Mouse (Mus musculus): Measurements from ENCODE around the gene Scel.
A peak's percentile ranks its signal among the peaks of the same experiment; 100 is the strongest.

Scel gene

GRCm38 (mm10) chr14:103537355-103538056 is 24.4 kb downstream of the Scel start:
- Histone ChIP-seq H3K27me3 (ENCODE audit: control insufficient read depth, insufficient read depth, low read length, poor library complexity, severe bottlenecking) (no peaks in the 10 kb centered on the region), H3K36me3 (ENCODE audit: control insufficient read depth, insufficient read depth, low read length, poor library complexity, severe bottlenecking) (no peaks in the 10 kb centered on the region)
- DNase-seq (ENCODE audit: low read depth, low spot score), result peak; percentile 74

- no peaks in the 10 kb centered on the region for H3K27me3 ChIP-seq (ENCODE audit: control insufficient read depth, insufficient read depth, low read length, poor library complexity, severe bottlenecking)
- no peaks in the 10 kb centered on the region for H3K36me3 ChIP-seq (ENCODE audit: control insufficient read depth, insufficient read depth, low read length, poor library complexity, severe bottlenecking)
- DNase-seq (ENCODE audit: low read depth, low spot score), result peak; percentile 46
These were observed 26.7 kb downstream of the Scel start for GRCm38 (mm10) chr14:103539796-103540195.

GRCm38 (mm10) chr14:103541679-103542078 is 28.5 kb downstream of the Scel start:
- H3K36me3 ChIP-seq (ENCODE audit: control insufficient read depth, insufficient read depth, low read length, poor library complexity, severe bottlenecking), result no peaks in the 10 kb centered on the region
- H3K27me3 ChIP-seq (ENCODE audit: control insufficient read depth, insufficient read depth, low read length, poor library complexity, severe bottlenecking), result no peaks in the 10 kb centered on the region
- no peak for DNase-seq (ENCODE audit: low read depth, low spot score)

- Histone ChIP-seq H3K27me3 (ENCODE audit: control insufficient read depth, insufficient read depth, low read length, poor library complexity, severe bottlenecking) (no peaks in the 10 kb centered on the region), H3K36me3 (ENCODE audit: control insufficient read depth, insufficient read depth, low read length, poor library complexity, severe bottlenecking) (no peaks in the 10 kb centered on the region)
- no peak for DNase-seq (ENCODE audit: low read depth, low spot score)
These were observed 30.4 kb downstream of the Scel start for GRCm38 (mm10) chr14:103543304-103544079.

- Histone ChIP-seq H3K27me3 (ENCODE audit: control insufficient read depth, insufficient read depth, low read length, poor library complexity, severe bottlenecking) (no peaks in the 10 kb centered on the region), H3K36me3 (ENCODE audit: control insufficient read depth, insufficient read depth, low read length, poor library complexity, severe bottlenecking) (no peaks in the 10 kb centered on the region)
- DNase-seq (ENCODE audit: low read depth, low spot score), result no peak
These were observed 32.6 kb downstream of the Scel start for GRCm38 (mm10) chr14:103545734-103546133.

GRCm38 (mm10) chr14:103546246-103546645 is 33.1 kb downstream of the Scel start:
- no peaks in the 10 kb centered on the region for H3K27me3 ChIP-seq (ENCODE audit: control insufficient read depth, insufficient read depth, low read length, poor library complexity, severe bottlenecking)
- no peaks in the 10 kb centered on the region for H3K36me3 ChIP-seq (ENCODE audit: control insufficient read depth, insufficient read depth, low read length, poor library complexity, severe bottlenecking)
- no peak for DNase-seq (ENCODE audit: low read depth, low spot score)

GRCm38 (mm10) chr14:103548220-103548619 is 35.1 kb downstream of the Scel start:
- H3K27me3 ChIP-seq (ENCODE audit: control insufficient read depth, insufficient read depth, low read length, poor library complexity, severe bottlenecking), result no peaks in the 10 kb centered on the region
- no peaks in the 10 kb centered on the region for H3K36me3 ChIP-seq (ENCODE audit: control insufficient read depth, insufficient read depth, low read length, poor library complexity, severe bottlenecking)
- no peak for DNase-seq (ENCODE audit: low read depth, low spot score)

GRCm38 (mm10) chr14:103550480-103550879 is 37.3 kb downstream of the Scel start:
- Histone ChIP-seq H3K36me3 (ENCODE audit: control insufficient read depth, insufficient read depth, low read length, poor library complexity, severe bottlenecking) (no peaks in the 10 kb centered on the region), H3K27me3 (ENCODE audit: control insufficient read depth, insufficient read depth, low read length, poor library complexity, severe bottlenecking) (no peaks in the 10 kb centered on the region)
- DNase-seq (ENCODE audit: low read depth, low spot score), result peak; percentile 86

- H3K27me3 ChIP-seq (ENCODE audit: control insufficient read depth, insufficient read depth, low read length, poor library complexity, severe bottlenecking), result no peaks in the 10 kb centered on the region
- no peaks in the 10 kb centered on the region for H3K36me3 ChIP-seq (ENCODE audit: control insufficient read depth, insufficient read depth, low read length, poor library complexity, severe bottlenecking)
- no peak for DNase-seq (ENCODE audit: low read depth, low spot score)
These were observed 37.8 kb downstream of the Scel start for GRCm38 (mm10) chr14:103550921-103551320.

GRCm38 (mm10) chr14:103551921-103552320 is 38.8 kb downstream of the Scel start:
- Histone ChIP-seq H3K27me3 (ENCODE audit: control insufficient read depth, insufficient read depth, low read length, poor library complexity, severe bottlenecking) (no peaks in the 10 kb centered on the region), H3K36me3 (ENCODE audit: control insufficient read depth, insufficient read depth, low read length, poor library complexity, severe bottlenecking) (no peaks in the 10 kb centered on the region)
- DNase-seq (ENCODE audit: low read depth, low spot score), result no peak

- no peaks in the 10 kb centered on the region for H3K36me3 ChIP-seq (ENCODE audit: control insufficient read depth, insufficient read depth, low read length, poor library complexity, severe bottlenecking)
- no peaks in the 10 kb centered on the region for H3K27me3 ChIP-seq (ENCODE audit: control insufficient read depth, insufficient read depth, low read length, poor library complexity, severe bottlenecking)
- DNase-seq (ENCODE audit: low read depth, low spot score), result no peak
These were observed 39.2 kb downstream of the Scel start for GRCm38 (mm10) chr14:103552379-103552778.

- H3K27me3 ChIP-seq (ENCODE audit: control insufficient read depth, insufficient read depth, low read length, poor library complexity, severe bottlenecking), result no peaks in the 10 kb centered on the region; the same call in 1 of the 2 replicates
- DNase-seq (ENCODE audit: low read depth, low spot score), result no peak
- no peaks in the 10 kb centered on the region for H3K36me3 ChIP-seq (ENCODE audit: control insufficient read depth, insufficient read depth, low read length, poor library complexity, severe bottlenecking)
These were observed 43.5 kb downstream of the Scel start for GRCm38 (mm10) chr14:103556609-103557008.

- no peaks in the 10 kb centered on the region; the same call in 1 of the 2 replicates for H3K27me3 ChIP-seq (ENCODE audit: control insufficient read depth, insufficient read depth, low read length, poor library complexity, severe bottlenecking)
- DNase-seq (ENCODE audit: low read depth, low spot score), result no peak
These were observed 48.4 kb downstream of the Scel start for GRCm38 (mm10) chr14:103561383-103562096.

GRCm38 (mm10) chr14:103567957-103568356 is 54.8 kb downstream of the Scel start:
- H3K27me3 ChIP-seq (ENCODE audit: control insufficient read depth, insufficient read depth, low read length, poor library complexity, severe bottlenecking), result no peaks in the 10 kb centered on the region
- no peaks in the 10 kb centered on the region for H3K36me3 ChIP-seq (ENCODE audit: control insufficient read depth, insufficient read depth, low read length, poor library complexity, severe bottlenecking)
- DNase-seq (ENCODE audit: low read depth, low spot score), result no peak

More at GRCm38 (mm10) chr14:103561383-103562096, 48.4 kb downstream of the Scel start:
- no peaks in the 10 kb centered on the region for H3K36me3 ChIP-seq (ENCODE audit: control insufficient read depth, insufficient read depth, low read length, poor library complexity, severe bottlenecking)

GRCm38 (mm10) chr14:103568433-103568832 is 55.3 kb downstream of the Scel start:
- Histone ChIP-seq H3K36me3 (ENCODE audit: control insufficient read depth, insufficient read depth, low read length, poor library complexity, severe bottlenecking) (no peaks in the 10 kb centered on the region), H3K27me3 (ENCODE audit: control insufficient read depth, insufficient read depth, low read length, poor library complexity, severe bottlenecking) (no peaks in the 10 kb centered on the region)
- DNase-seq (ENCODE audit: low read depth, low spot score), result no peak

All from splenic B cell, adult 2 months (primary cell).